Mouse (Mus musculus): ENCODE results near the gene Ptpdc1.

DNA sequence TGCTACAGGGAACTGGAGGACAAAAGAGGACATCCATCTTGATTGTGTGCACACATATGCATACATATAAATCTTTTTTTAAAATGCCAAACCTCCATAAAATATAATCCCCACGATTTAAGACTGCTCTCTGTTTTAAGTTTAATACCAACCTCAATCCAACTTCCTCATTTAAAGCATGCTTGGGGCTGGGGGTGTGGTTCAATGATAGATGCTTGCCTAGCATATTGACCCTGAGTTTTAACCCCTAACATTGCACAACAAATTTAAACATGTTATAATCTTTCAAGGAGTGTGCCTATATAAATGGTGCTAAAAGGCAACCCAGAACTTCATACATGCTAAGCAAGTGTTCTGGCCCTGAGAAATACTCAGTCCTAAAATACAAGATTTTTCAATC, 85.0 kb downstream of the Ptpdc1 start:
- TF ChIP-seq POLR2A (IDR thresholded peaks at IDR 0.05; ENCODE audit: borderline replicate concordance, insufficient read depth, low read length) (no peak), CTCF (IDR thresholded peaks at IDR 0.05; ENCODE audit: borderline replicate concordance, insufficient read depth, low read depth, low read length) (no peak)

All from cerebellum, adult 2 months (tissue).